Mouse (Mus musculus): Measurements from ENCODE around the gene Fxyd6.

The Fxyd6 gene

GRCm38 (mm10) chr9:45411803-45412202 is 41.8 kb downstream of the Fxyd6 start:
- peak in 1 of 2 experiments; percentile 68 for DNase-seq (ENCODE audit: low spot score in 2 of 2)

GRCm38 (mm10) chr9:45412287-45412686 is 42.3 kb downstream of the Fxyd6 start:
- peak; percentile 54 to 91 for DNase-seq (ENCODE audit: low spot score in 2 of 2)

DNA sequence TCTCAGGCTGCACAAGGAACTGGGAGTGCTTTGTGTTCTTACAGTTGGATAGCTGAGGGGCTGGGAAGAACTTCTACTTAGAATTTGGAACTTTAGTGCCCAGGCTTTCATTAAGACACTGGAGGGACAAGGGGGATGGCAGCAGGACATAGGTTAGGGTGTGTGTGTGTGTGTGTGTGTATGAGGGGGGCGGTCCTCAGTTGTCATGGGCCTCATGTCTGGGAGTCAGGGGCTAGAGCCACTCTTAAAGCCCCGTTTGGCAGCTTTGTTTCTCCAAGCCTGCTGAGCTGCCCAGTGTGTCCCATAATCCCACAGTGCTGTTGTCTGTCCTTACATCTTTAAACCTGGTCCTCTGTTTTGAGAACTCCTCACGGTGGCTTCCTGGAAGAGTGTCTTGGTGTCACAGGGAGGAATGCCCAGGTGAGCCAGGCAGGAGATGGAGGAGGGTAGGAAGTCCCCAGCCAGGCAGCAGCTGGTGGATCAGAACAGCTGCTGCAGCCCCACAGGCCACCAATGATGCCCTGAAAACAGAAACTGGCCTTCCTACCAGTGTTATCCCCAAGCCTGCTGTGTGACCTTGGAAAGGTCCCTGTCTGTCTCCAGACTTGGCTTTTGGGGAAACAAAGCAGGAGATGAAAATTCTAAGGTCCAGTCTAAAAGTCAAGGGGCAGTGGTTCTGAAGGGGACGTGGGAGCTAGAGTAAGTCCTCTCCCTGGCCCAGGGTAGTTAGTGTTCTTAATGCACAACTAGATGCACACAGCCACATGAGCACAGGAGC is 42.9 kb downstream of the Fxyd6 start:
- DNase-seq (ENCODE audit: low spot score in 2 of 2): no peak

- peak in 1 of 2 experiments; percentile 28 for DNase-seq (ENCODE audit: low spot score in 2 of 2)
Observed at GRCm38 (mm10) chr9:45413478-45414140, 43.6 kb downstream of the Fxyd6 start.

DNA sequence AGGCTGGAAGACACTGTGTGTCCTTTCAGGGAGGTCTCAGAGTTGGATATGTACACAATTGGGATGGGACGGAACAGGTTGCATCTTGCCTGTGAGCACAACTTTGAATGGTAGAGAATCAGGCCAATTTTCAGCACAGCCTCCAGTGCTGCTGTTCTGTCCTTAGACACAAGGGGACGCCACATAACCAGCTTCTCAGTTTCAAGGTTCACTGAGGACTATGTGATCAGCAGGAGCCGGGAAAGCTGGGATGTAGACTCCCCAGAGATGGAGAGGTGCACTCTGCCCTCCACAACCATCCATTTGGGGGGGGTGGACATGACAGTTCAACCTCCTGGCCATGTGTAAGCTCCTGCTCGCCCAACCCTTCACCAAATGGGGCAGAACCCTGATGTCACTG is 45.9 kb downstream of the Fxyd6 start:
- peak in 1 of 2 experiments; percentile 87 for DNase-seq (ENCODE audit: low spot score in 2 of 2)

- DNase-seq (ENCODE audit: low spot score in 2 of 2): peak in 1 of 2 experiments; percentile 63
Observed at GRCm38 (mm10) chr9:45417245-45417644, 47.3 kb downstream of the Fxyd6 start.

DNA sequence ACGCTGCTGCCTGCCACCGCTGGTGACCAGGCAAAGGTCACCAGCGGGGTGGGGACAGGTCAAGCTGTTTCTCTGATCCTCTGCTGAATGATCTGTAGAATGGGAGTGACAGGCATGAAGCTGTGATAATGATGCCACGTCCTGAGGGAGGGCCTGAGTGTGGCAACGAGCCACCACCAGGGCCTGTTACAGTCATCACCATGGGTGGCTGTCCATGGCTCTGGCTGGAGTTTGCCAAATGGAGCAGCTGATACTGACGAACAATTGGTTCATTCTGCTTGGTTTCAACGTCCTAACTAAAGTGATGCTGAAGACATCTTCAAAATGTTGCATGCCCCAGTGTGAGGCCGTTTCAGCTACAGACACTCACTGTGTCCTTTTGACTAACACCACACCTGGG is 48.3 kb downstream of the Fxyd6 start:
- peak in 1 of 2 experiments; percentile 46 for DNase-seq (ENCODE audit: low spot score in 2 of 2)

GRCm38 (mm10) chr9:45421209-45421608 is 51.2 kb downstream of the Fxyd6 start:
- DNase-seq (ENCODE audit: low spot score in 2 of 2): no peak

- no peak for DNase-seq (ENCODE audit: low spot score in 2 of 2)
Observed at GRCm38 (mm10) chr9:45422761-45423298, 52.8 kb downstream of the Fxyd6 start.

GRCm38 (mm10) chr9:45426456-45426855 is 56.5 kb downstream of the Fxyd6 start, which contains the start of gene Dscaml1:
Gene Dscaml1, plus strand, starts transcription at chr9:45426628.
- DNase-seq (ENCODE audit: low spot score in 2 of 2): no peak

GRCm38 (mm10) chr9:45429392-45429791 is 59.4 kb downstream of the Fxyd6 start:
- no peak for DNase-seq (ENCODE audit: low spot score in 2 of 2)

GRCm38 (mm10) chr9:45429951-45430697 is 60.1 kb downstream of the Fxyd6 start:
- DNase-seq (ENCODE audit: low spot score in 2 of 2): no peak

GRCm38 (mm10) chr9:45430698-45430959 is 60.6 kb downstream of the Fxyd6 start:
- DNase-seq (ENCODE audit: low spot score in 2 of 2): no peak

DNA sequence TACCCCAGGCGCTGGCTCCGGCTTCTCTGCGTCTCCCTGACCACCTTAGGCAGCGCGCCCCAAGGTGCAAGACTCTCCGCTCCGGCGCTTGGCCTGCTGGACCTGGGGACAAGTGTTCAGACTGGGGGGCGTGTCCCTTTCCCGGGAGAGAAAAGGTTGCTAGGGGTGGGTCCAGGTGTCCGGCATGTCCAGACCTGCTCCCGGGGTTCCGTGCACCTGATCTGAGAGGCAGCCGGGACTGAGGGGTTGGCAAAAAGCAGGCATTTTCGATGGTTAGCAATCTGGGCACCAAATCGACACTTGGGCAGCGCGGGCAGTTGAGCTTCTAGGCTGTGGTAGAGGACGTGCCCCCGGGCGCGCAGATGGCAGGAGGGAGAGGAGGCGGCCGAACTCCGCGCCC is 61.2 kb downstream of the Fxyd6 start:
- DNase-seq (ENCODE audit: low spot score in 2 of 2): no peak

DNA sequence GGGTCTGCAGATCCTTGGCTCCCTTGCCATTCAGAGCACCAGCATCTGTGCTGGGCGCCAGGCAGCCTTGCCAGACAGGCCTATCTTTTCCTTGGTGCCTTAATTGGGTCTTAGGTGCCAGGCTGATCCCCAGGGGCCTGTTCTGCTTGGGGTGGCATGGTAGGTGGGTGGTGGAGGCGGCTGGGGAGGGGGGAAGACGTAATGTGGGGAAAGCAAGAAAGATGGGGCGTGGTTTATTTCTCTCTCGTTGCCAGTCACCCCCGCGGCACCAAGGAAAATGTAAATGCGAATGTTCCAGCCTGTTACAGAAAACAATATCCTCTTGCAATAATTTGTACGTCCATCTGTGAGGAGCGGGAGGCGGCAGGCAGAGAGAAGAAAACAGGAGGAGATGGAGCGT is 62.7 kb downstream of the Fxyd6 start:
- DNase-seq (ENCODE audit: low spot score in 2 of 2): peak in 1 of 2 experiments; percentile 62

- no peak for DNase-seq (ENCODE audit: low spot score in 2 of 2)
Observed at GRCm38 (mm10) chr9:45433119-45433518, 63.1 kb downstream of the Fxyd6 start.

DNA sequence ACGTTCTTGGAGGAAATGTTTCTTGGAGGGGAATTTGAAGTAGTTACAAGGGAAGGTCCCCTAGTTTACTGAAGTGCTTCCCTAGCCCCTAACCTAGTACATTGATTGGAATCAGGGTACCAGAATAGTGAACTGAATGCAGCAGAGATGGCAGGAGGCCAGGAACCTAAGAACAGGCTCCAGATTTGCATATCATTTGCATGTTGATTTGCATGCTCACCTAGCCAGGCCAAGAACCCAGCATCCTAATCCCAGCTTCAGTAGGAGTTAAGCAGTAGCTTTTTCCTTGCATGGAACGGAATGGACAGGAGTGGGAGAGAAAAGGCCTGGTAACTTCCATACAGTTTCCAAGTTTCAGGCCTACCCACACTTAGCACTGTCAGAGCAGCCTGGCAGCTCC is 64.2 kb downstream of the Fxyd6 start:
- DNase-seq (ENCODE audit: low spot score in 2 of 2): no peak

- no peak for DNase-seq (ENCODE audit: low spot score in 2 of 2)
Observed at GRCm38 (mm10) chr9:45439025-45439424, 69.0 kb downstream of the Fxyd6 start.

DNA sequence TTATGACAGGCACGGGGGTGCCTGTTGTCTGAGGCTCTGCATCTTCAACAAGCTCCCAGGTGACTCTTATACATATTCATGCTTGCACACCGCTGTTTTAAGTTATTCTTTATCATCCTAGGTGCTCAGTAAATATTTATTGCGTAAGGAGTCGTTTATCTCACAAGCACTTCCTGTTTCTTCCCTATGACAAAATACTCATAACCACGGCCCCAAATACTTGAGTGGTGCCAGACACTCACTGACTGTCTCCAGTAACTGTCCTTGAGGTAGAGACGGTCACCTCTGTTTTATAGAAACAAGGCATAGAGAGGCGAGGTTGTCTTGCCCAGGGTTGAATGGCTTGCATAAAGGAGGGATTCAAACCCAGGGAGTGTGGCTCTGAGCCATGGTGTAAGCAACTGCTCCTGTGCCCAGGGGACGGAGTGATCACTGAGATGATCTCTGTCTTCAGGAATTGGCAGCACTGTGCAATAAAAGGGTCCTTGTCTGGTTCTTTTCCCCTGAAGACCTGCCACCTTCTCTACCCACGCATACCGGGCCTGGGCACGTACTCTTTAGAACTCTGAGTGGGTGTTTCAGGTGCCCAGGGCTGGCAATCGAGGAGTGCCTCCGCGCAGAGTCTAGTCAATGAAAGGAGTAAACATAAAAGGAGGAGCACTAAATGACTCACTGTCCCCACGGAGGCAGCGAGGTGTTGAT is 70.2 kb downstream of the Fxyd6 start:
- DNase-seq (ENCODE audit: low spot score in 2 of 2): no peak

DNA sequence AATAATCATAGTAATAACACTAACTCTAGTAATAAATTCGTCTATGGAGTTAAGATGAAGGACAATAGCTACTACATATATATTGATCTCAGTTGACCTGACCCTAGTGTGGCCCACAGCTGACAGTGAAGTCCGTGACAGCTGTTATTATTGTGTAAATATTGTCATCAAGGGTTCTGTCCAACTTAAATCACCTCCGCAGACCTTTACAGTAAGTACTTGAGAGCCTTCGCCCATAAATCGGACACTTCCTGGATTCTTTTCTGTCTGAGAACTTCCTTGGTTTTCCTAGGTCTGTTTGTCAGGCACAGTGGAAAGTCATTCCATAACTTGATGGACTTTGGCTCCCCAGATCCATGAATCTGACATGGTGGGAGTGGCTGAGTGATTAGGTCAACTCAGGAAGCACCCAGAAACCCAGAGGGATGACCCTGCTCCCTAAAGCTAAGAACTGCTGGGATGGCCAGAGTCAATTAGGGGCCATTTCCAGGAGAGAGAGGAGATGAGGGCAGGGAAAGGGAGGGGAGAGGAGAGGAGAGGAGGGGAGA is 74.3 kb downstream of the Fxyd6 start:
- no peak for DNase-seq (ENCODE audit: low spot score in 2 of 2)
